Mouse (Mus musculus) C2C12 (cell line): ENCODE measurements around the gene Pramel1. TPM values are rescaled to one million over a fixed set of nuclear protein-coding genes. Genes with fewer than 3 reads are reported as not detected.
"Not testable (repeated sequence)": the region's sequence is repeated elsewhere in the genome, so short reads cannot be mapped to it uniquely, and the experiment has no call there.

Experiments
- H3K27me3 ChIP-seq: one replicate; pipeline ENCODE4 v1.6.1; 2011; ENCODE audit not compliant: control insufficient read depth, insufficient read depth, insufficient read length
- H3K36me3 ChIP-seq: one replicate; pipeline ENCODE4 v1.6.1; 2011; ENCODE audit not compliant: control insufficient read depth, insufficient read depth
- H3K4me3 ChIP-seq: one replicate; pipeline ENCODE4 v1.5.1; 2011; ENCODE audit warnings: mild to moderate bottlenecking, control low read depth; ENCODE audit not compliant: poor library complexity, insufficient read depth, severe bottlenecking
- H3K79me2 ChIP-seq: one replicate; pipeline ENCODE4 v1.6.1; 2011; ENCODE audit not compliant: control insufficient read depth, insufficient read depth
- H3K79me3 ChIP-seq: one replicate; pipeline ENCODE4 v1.6.1; 2011; ENCODE audit warnings: low read depth, control low read depth
- H3ac ChIP-seq: one replicate; pipeline ENCODE3; 2011; ENCODE audit warnings: low read depth; ENCODE audit not compliant: control insufficient read depth, insufficient read length
- CEBPB ChIP-seq: IDR thresholded peaks from one replicate; pipeline ENCODE4 v1.6.1; 2011; ENCODE audit warnings: low read depth, mild to moderate bottlenecking, control low read depth, moderate library complexity
- CTCF ChIP-seq: IDR thresholded peaks from one replicate; pipeline ENCODE4 v1.5.1; 2011; ENCODE audit not compliant: control insufficient read depth, insufficient read depth, insufficient read length
- FOSL1 ChIP-seq: IDR thresholded peaks from one replicate; pipeline ENCODE4 v1.8.0; 2011; ENCODE audit warnings: mild to moderate bottlenecking, low read length; ENCODE audit not compliant: poor library complexity, insufficient read depth, severe bottlenecking
- MAX ChIP-seq: IDR thresholded peaks from one replicate; pipeline ENCODE4 v1.6.1; 2011; ENCODE audit warnings: mild to moderate bottlenecking, control low read depth
- MYOD1 ChIP-seq: IDR thresholded peaks from one replicate; pipeline ENCODE4 v1.6.1; 2011; ENCODE audit warnings: low read depth; ENCODE audit not compliant: control insufficient read depth, insufficient read length
- MYOG ChIP-seq: IDR thresholded peaks from one replicate; pipeline ENCODE4 v1.6.1; 2011; ENCODE audit not compliant: control insufficient read depth, insufficient read length; ENCODE audit errors: extremely low read depth
- USF1 ChIP-seq: IDR thresholded peaks from one replicate; pipeline ENCODE4 v1.6.1; 2011; ENCODE audit warnings: low read depth, mild to moderate bottlenecking, control low read depth, moderate library complexity
- long read RNA-seq, 2 experiments: library from polyadenylated mRNA; unstranded; transcript quantifications; one replicate each; pipeline ENCODE4 v2.0.0; 2019 to 2020
- polyA plus RNA-seq: library from polyadenylated mRNA; unstranded; fragments of >200 nt; fragmentation: generic; extraction: Trizol; gene quantifications from one replicate; pipeline ENCODE4 v1.2.1, GENCODE M21; 2012; ENCODE audit warnings: missing spikeins

Gene Pramel1
- polyA plus RNA-seq: not detected
- long read RNA-seq, experiment 1: 0 reads
- long read RNA-seq, experiment 2: 0 reads

GRCm38 (mm10) chr4:143394181-143394580 is at the start of gene Pramel1:
TSS of gene Pramel1 (plus strand) at chr4:143394428.
- Histone ChIP-seq H3K4me3 (no peak within 1 kb of the TSS), H3K79me2 (no peaks in the 10 kb centered on the region), H3K79me3 (no peaks in the 10 kb centered on the region), H3K27me3 (no peaks in the 10 kb centered on the region), H3K36me3 (no peaks in the 10 kb centered on the region), H3ac (no peak within 1 kb of the TSS)
- TF ChIP-seq USF1 (no peak), MAX (no peak), MYOG (no peak), FOSL1 (no peak), CTCF (no peak)

- H3K4me3 ChIP-seq, H3ac ChIP-seq, H3K36me3 ChIP-seq, H3K79me2 ChIP-seq, H3K79me3 ChIP-seq: not testable (repeated sequence)
- H3K27me3 ChIP-seq: peaks cover 22% of the 10 kb centered on the region
These were observed 48.7 kb upstream of the Pramel1 start for GRCm38 (mm10) chr4:143345491-143345890.

- Histone ChIP-seq H3K79me3 (no peaks in the 10 kb centered on the region), H3K79me2 (no peaks in the 10 kb centered on the region), H3ac (no peak overlapping the region), H3K4me3 (no peak overlapping the region), H3K27me3 (peaks cover 31% of the 10 kb centered on the region), H3K36me3 (no peaks in the 10 kb centered on the region)
- TF ChIP-seq MYOG: no peak
- no peak for TF ChIP-seq MAX
- no peak for TF ChIP-seq CEBPB
- TF ChIP-seq USF1: no peak
- TF ChIP-seq MYOD1: no peak
- TF ChIP-seq FOSL1: no peak
- TF ChIP-seq CTCF: no peak
These were observed 45.5 kb upstream of the Pramel1 start for GRCm38 (mm10) chr4:143348678-143349077.

- TF ChIP-seq USF1 (no peak), FOSL1 (no peak), CTCF (no peak)
- Histone ChIP-seq H3K79me3 (no peaks in the 10 kb centered on the region), H3K36me3 (no peaks in the 10 kb centered on the region), H3ac (no peak within 1 kb of the TSS), H3K4me3 (no peak within 1 kb of the TSS), H3K79me2 (no peaks in the 10 kb centered on the region), H3K27me3 (peaks cover 31% of the 10 kb centered on the region)
These were observed 44.7 kb upstream of the Pramel1 start, which contains the start of gene Lrrc38 for GRCm38 (mm10) chr4:143349484-143349906. TSS of gene Lrrc38 (plus strand) at chr4:143349757.

- Histone ChIP-seq H3ac (no peak overlapping the region), H3K36me3 (no peaks in the 10 kb centered on the region), H3K79me3 (no peaks in the 10 kb centered on the region), H3K27me3 (peaks cover 31% of the 10 kb centered on the region), H3K4me3 (no peak overlapping the region), H3K79me2 (no peaks in the 10 kb centered on the region)
- TF ChIP-seq MAX: no peak
- TF ChIP-seq FOSL1: no peak
- TF ChIP-seq MYOG: no peak
- no peak for TF ChIP-seq CEBPB
- no peak for TF ChIP-seq CTCF
- no peak for TF ChIP-seq USF1
These were observed 43.9 kb upstream of the Pramel1 start for GRCm38 (mm10) chr4:143350047-143351015.

- Histone ChIP-seq H3K4me3 (no peak overlapping the region), H3K79me3 (no peaks in the 10 kb centered on the region), H3ac (no peak overlapping the region), H3K27me3 (peaks cover 31% of the 10 kb centered on the region), H3K79me2 (no peaks in the 10 kb centered on the region), H3K36me3 (no peaks in the 10 kb centered on the region)
- TF ChIP-seq MYOD1: no peak
- TF ChIP-seq FOSL1: no peak
- no peak for TF ChIP-seq MYOG
- TF ChIP-seq USF1: no peak
- no peak for TF ChIP-seq CEBPB
- TF ChIP-seq CTCF: no peak
- no peak for TF ChIP-seq MAX
These were observed 41.9 kb upstream of the Pramel1 start for GRCm38 (mm10) chr4:143352301-143352700.
